Comparison of ENCODE assay signal across 20 mouse cellular contexts in the genomic region with DNA sequence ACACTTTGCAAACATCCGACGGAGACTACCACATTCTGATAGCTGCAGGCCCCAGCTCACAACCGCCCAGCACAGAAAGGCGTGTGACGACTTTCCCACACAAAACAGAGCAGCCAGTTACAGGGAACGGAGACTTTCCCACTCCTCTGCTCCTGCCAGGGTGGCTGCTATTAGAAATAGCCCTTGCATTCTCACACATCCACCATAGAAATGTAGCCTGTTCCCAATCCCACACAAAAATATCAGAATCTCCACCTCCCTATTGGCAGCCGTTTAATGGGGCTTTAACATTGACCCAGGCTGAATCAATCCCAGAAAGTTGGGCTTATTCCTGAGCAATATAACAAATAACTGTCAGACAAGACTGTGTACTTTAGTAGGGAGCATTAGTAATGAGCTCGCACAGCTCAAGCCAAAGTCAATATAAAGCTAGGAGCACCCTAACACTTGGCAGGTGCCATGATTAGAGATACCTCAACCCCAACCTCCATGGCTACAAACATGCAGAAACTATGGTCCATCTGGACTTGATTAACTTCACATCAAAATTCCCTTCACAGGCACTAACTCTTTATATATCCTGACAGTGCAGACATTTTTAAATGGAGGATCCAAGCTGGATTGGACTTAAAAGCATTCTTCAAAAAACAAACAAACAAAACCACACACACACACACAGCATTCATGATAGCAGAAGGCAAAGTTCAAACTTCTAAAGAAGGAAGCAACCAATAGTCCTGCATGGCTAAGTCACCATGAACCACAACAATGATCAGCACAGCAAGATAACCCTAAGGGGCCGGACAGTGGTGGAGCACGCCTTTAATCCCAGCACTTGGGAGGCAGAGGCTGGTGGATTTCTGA. TPM values are rescaled to one million over a fixed set of nuclear protein-coding genes. Genes with fewer than 3 reads are reported as not detected.
DNase-seq lines count a peak whose midpoint lies in the region; ATAC-seq and TF ChIP-seq lines count a peak whose summit lies in the region.
"Had no signal": no experiment of that assay in that cellular context is flagged by ENCODE, and none has a peak within 500 bp of the region (broad histone marks: within the 10 kb centered on the region; RNA-seq: fewer than 3 reads in every experiment).

No protein-coding gene starts in this region.

- peak; percentile 50 for DNase-seq in heart, adult 11 months
- no peak for DNase-seq in heart, postnatal 10 days
- peak; percentile 25 for DNase-seq in MEL (ENCODE audit: low read depth, low spot score)
- peak; percentile 62 for DNase-seq in fibroblast of lung, adult 2 months (ENCODE audit: low read depth)
- DNase-seq in liver, embryonic 13.5 days: no peak
- DNase-seq in cerebellum, adult 9-11 months: no peak
- no peak for DNase-seq in cerebellum, postnatal 4 days (ENCODE audit: low spot score in 2 of 2)
- DNase-seq: B cell, adult 2 months; cerebellum, postnatal 10 days; heart, adult 2 months; kidney, adult 18-20 months; left cerebral cortex, postnatal 4 days; lung, postnatal 14 days; thymus, adult 2 months had no signal

- 63% methylated on average over 10 of the region's 10 CpGs for WGBS in liver, embryonic 13.5 days (ENCODE audit: insufficient replicate concordance)
- WGBS in forebrain, embryonic 12.5 days: 90% methylated on average over 10 of the region's 10 CpGs

- intact Hi-C loops in heart, postnatal 10 days (cut with DNase I): loop anchor here (5.0 kb wide), 1 partner anchor 37 kb away; no protein-coding TSS in a partner anchor

- TF ChIP-seq EP300 in MEL (IDR thresholded peaks at IDR 0.05; ENCODE audit: low read depth in 1 of 2, low read length in 2 of 2): no peak

- no peak for TF ChIP-seq CTCF in MEL (IDR thresholded peaks at IDR 0.05 in 2 of 3, conservative IDR thresholded peaks at IDR 0.05 in 1 of 3; ENCODE audit: control insufficient read depth in 1 of 3, insufficient read depth in 1 of 3, low read depth in 2 of 3, low read length in 3 of 3, poor library complexity in 1 of 3, severe bottlenecking in 1 of 3)

- no peak overlapping the region for H3K4me3 ChIP-seq in MEL (ENCODE audit: control insufficient read depth in 1 of 2, insufficient read depth in 1 of 2, low read depth in 2 of 2, low read length in 2 of 2)
- H3K4me3 ChIP-seq in liver, embryonic 13.5 days (replicated peaks): no peak overlapping the region
- no peak overlapping the region for H3K4me3 ChIP-seq in forebrain, embryonic 12.5 days (replicated peaks)
- H3K4me3 ChIP-seq: embryonic facial prominence, embryonic 13.5 days; heart, adult 2 months; heart, embryonic 15.5 days; hindbrain, embryonic 10.5 days; megakaryocyte, embryonic 14.5 days had no signal

- no peak; the same call in 1 of the 2 replicates for ATAC-seq in liver, embryonic 13.5 days (ENCODE audit: low read depth)
- no peak for ATAC-seq in forebrain, embryonic 12.5 days (ENCODE audit: low FRiP score)
- ATAC-seq: midbrain, embryonic 16.5 days had no signal

- H3K9ac ChIP-seq in MEL (ENCODE audit: control insufficient read depth, low read depth, low read length, poor library complexity, severe bottlenecking): no peak overlapping the region
- H3K9ac ChIP-seq in liver, embryonic 13.5 days: no peak overlapping the region
- no peak overlapping the region for H3K9ac ChIP-seq in forebrain, embryonic 12.5 days
- H3K9ac ChIP-seq: embryonic facial prominence, embryonic 13.5 days; heart, embryonic 15.5 days had no signal

- no peaks in the 10 kb centered on the region for H3K9me3 ChIP-seq in MEL (replicated peaks; ENCODE audit: insufficient read depth, low read length)
- no peaks in the 10 kb centered on the region for H3K9me3 ChIP-seq in liver, embryonic 13.5 days (replicated peaks)
- H3K9me3 ChIP-seq in forebrain, embryonic 12.5 days: no peaks in the 10 kb centered on the region
- H3K9me3 ChIP-seq: embryonic facial prominence, embryonic 13.5 days; heart, embryonic 15.5 days; hindbrain, embryonic 10.5 days; megakaryocyte, embryonic 14.5 days had no signal

- TF ChIP-seq RAD21 in MEL (IDR thresholded peaks at IDR 0.05; ENCODE audit: low read depth, low read length): no peak

- H3K4me1 ChIP-seq in MEL (ENCODE audit: control insufficient read depth in 1 of 2, insufficient read depth in 2 of 2, low read length in 2 of 2): peaks cover 0 to 7% of the 10 kb centered on the region in 2 experiments; a peak in 2 of 4 replicates
- peaks cover 25% of the 10 kb centered on the region for H3K4me1 ChIP-seq in liver, embryonic 13.5 days (replicated peaks)
- 0 out of 2 replicates have a peak, but pooled peaks cover 5% of the 10 kb centered on the region for H3K4me1 ChIP-seq in forebrain, embryonic 12.5 days
- H3K4me1 ChIP-seq: heart, embryonic 15.5 days had no signal

- H3K27me3 ChIP-seq in MEL (ENCODE audit: control insufficient read depth in 1 of 2, insufficient read depth in 2 of 2, low read length in 2 of 2): no peaks in the 10 kb centered on the region
- no peaks in the 10 kb centered on the region for H3K27me3 ChIP-seq in liver, embryonic 13.5 days
- no peaks in the 10 kb centered on the region for H3K27me3 ChIP-seq in forebrain, embryonic 12.5 days
- H3K27me3 ChIP-seq: embryonic facial prominence, embryonic 13.5 days; heart, embryonic 15.5 days had no signal

- no peak overlapping the region for H3K4me2 ChIP-seq in liver, embryonic 13.5 days
- no peak overlapping the region for H3K4me2 ChIP-seq in forebrain, embryonic 12.5 days
- H3K4me2 ChIP-seq: embryonic facial prominence, embryonic 13.5 days; heart, embryonic 15.5 days had no signal

- no peak for TF ChIP-seq POLR2A in MEL (IDR thresholded peaks at IDR 0.05; ENCODE audit: control insufficient read depth in 1 of 2, insufficient read depth in 1 of 2, low read depth in 1 of 2, low read length in 2 of 2, poor library complexity in 1 of 2)

- no peaks in the 10 kb centered on the region for H3K79me2 ChIP-seq in MEL (ENCODE audit: control insufficient read depth, insufficient read depth, low read length, poor library complexity)

- H3K27ac ChIP-seq in MEL (ENCODE audit: control insufficient read depth, low read depth, low read length): no peak overlapping the region
- H3K27ac ChIP-seq in liver, embryonic 13.5 days: peak overlapping the region; percentile 56
- no peak overlapping the region for H3K27ac ChIP-seq in forebrain, embryonic 12.5 days
- H3K27ac ChIP-seq: embryonic facial prominence, embryonic 13.5 days; heart, adult 2 months; heart, embryonic 15.5 days; hindbrain, embryonic 10.5 days had no signal

- H3K36me3 ChIP-seq in MEL (ENCODE audit: control insufficient read depth in 1 of 2, insufficient read depth in 2 of 2, low read length in 2 of 2): peaks cover 0 to 4% of the 10 kb centered on the region in 2 experiments; a peak in 2 of 4 replicates
- H3K36me3 ChIP-seq in liver, embryonic 13.5 days: no peaks in the 10 kb centered on the region
- H3K36me3 ChIP-seq in forebrain, embryonic 12.5 days (replicated peaks): no peaks in the 10 kb centered on the region
- H3K36me3 ChIP-seq: embryonic facial prominence, embryonic 13.5 days; heart, embryonic 15.5 days; hindbrain, embryonic 10.5 days had no signal

TF ChIP-seq in MEL, 35 proteins besides CTCF, POLR2A, EP300 and RAD21:
- no peak for TF ChIP-seq MYC (IDR thresholded peaks at IDR 0.05; ENCODE audit: low read depth, low read length)

RNA-seq across cellular contexts. Expression of a gene that starts 45.4 kb away (rescaled TPM):
- total RNA-seq in heart, postnatal 10 days (2021): 10 to 100 TPM; 30.2 to 33.8 TPM
- total RNA-seq in MEL (2012; rRNA removed): 9.2 and 9.4 TPM in 2 replicates
- polyA plus RNA-seq in MEL (2012; ENCODE audit: insufficient read depth in 1 of 2, insufficient read length in 2 of 2, low read depth in 1 of 2, low replicate concordance in 2 of 2, missing spikeins in 1 of 2): 10 to 100 TPM in 1 of 2 experiments, not detected in 1; 12.4 TPM
- polyA plus RNA-seq in liver, embryonic 13.5 days (2015; fragmentation: Nextera tagmentation; extraction: Ambion mirVana): 10.5 and 12.6 TPM in 2 replicates
- polyA plus RNA-seq in forebrain, embryonic 12.5 days (2016; fragmentation: Nextera tagmentation; extraction: Ambion mirVana): 40.9 and 41.2 TPM in 2 replicates

Comparison
In these comparisons a context has a peak if more than half of its experiments do, and no peak if none do; other contexts are left out.
1. DNase-seq: peak in heart, adult 11 months (single experiment), MEL (single experiment) and fibroblast of lung, adult 2 months (single experiment); none in heart, postnatal 10 days (0 of 2), liver, embryonic 13.5 days (single experiment), cerebellum, adult 9-11 months (single experiment) and cerebellum, postnatal 4 days (0 of 2).